Mouse (Mus musculus): ENCODE data around the gene Slc29a2.

Slc29a2 gene

DNA sequence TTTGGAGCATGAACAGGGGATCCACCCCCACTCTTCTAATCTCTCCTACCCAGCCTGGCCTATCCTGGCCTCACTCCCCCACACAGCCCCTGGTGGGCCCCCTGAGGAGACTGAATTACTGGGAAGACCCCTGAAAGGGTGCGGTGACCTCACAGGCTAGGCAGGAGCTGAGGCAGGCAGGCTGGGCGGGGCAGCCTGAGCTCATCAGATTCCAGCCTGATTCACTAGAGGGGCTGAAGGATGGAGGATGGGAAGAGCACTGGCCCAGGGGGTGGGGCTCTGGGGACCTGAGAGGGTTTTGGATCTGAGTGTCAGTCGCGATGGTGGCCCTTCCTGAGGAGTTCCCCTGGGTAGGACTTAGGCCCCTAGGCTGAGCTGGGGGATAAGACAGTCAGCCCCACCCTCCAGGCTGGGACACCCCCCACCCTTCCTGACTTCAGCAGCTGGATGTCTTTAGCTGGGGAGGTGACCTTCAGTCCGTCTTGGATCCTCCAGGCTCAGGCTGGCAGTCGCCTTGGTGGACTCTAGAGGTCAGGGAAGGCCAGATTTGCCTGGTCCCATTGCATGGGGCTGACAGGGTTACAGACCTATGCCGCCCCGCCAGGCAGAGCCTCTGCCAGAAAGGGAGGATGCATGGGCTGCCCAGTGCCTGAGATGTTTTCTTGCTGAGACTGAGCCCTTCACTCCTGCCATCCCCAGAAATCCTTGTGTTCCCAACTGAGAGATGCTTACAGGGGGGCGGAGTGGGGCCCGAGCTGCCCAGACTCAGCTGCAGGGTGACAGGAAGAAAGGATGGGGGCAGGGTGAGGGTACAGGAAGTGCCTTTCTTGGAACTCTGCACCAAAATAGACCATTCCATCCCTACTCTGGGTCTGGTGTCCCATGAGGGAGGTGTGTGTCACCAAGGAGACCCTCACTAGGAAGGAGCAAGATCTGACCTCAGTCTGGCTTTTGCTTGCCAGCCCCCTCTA is 35.4 kb downstream of the Slc29a2 start:
- DNase-seq (ENCODE audit: low spot score), result no peak

DNA sequence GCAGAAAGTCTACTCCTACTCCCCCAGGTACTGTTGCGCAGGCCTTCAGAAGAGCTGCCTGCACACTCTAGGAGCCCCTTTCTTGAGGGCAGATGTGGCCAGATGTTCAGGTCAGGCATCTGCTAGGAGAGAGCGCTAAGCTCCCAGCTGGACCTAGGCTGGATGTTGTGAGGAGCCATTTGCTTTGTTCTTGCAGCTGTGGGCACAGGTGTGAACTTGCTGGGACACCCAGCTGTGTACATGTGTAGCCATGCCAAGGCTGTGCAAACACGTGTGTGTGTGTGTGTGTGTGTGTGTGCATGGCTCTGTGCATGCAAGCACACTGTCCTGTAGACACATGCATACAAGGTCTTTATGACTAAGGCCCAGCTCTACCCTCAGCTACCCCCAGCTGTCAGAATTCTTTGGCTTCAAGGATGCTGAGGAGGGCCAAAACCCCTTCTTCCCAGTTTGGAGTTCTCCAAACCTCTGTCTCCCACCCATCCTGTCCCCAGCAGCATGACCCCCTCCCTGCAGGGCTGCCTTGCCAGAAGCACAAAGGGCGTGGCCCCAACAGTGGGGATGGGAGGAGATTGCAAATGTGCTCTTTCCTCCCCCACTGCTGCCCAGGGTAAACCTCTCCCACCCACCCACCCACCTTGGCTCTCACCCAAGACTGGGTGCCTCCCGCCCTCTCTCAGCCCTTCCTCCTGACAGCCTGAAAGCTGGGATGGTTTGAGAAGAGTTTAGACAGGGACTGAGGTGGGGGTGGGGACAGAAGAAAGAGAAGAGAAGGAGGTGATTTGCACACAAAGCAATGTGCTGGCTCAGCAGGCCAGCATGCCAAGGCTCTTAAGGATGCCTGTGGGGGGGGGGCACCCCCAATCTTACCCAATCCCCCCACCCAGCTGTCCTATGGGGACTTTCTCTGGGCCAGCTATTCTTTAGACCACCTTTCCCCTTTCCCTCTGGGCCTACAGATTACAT is 37.0 kb downstream of the Slc29a2 start:
- no peak for DNase-seq (ENCODE audit: low spot score)

DNA sequence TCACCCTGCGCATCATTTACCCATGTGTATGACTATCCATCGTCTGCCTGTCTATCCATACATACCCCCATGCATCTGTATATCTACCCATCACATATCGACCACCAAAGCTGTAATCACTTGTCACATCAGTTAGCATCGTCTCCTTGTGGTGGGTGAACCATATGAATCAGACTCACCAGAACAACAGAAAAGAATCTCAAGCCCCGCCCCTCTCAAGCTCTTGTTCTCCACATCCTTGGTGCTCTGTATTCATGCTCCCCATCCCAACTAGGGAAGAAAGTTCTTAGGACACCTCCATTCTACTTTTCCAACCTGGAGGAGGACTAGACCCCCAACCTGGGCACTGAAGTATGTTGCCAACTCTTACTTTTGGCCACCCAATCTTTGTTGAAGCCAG is 38.4 kb downstream of the Slc29a2 start:
- DNase-seq (ENCODE audit: low spot score), result no peak

DNA sequence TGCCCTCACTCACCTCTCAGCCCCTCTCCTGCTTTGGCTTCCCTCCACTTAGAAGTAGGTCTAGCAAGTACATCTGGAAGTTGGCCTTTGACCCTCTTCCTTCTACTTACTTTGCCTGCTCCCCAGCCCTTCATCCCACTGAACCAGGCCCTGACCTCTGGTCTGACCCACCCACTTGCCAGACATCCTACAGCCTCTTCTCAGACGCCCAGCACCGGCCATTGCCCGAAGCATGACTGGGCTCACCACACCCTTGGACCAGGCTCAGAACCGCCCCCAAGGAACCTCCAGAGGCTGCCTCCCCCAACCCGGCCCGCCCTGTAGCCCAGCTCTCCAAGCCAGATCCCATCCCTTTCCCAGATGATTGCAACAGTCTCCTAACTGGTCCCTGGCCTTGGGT is 38.8 kb downstream of the Slc29a2 start:
- no peak for DNase-seq (ENCODE audit: low spot score)

DNA sequence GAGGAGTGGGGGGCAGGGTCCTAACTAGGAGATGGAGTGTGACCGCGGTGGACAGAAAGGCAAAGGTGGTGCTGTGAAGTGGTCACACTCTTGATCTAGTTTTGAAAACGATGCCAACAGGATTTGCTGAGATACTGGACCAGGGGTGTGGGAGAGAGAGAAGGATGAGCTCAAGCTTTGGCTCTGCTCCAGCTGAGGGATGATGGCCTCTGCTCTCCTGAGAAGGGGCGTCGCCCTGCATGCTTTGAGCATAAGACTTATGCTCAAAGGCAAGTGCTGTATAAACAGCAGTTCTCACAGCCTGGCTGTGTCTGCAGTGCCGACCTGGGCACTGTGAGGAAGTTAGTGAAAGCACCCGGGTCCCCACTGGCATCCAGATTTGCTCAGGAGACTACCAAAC is 41.4 kb downstream of the Slc29a2 start:
- no peak for DNase-seq (ENCODE audit: low spot score)

GRCm38 (mm10) chr19:5067040-5067799 is 43.6 kb downstream of the Slc29a2 start:
- no peak for DNase-seq (ENCODE audit: low spot score)

- no peak for DNase-seq (ENCODE audit: low spot score)
Observed at GRCm38 (mm10) chr19:5067867-5068569, 44.4 kb downstream of the Slc29a2 start, which contains the start of gene Cd248. Cd248 (plus strand) TSS chr19:5068078.

DNA sequence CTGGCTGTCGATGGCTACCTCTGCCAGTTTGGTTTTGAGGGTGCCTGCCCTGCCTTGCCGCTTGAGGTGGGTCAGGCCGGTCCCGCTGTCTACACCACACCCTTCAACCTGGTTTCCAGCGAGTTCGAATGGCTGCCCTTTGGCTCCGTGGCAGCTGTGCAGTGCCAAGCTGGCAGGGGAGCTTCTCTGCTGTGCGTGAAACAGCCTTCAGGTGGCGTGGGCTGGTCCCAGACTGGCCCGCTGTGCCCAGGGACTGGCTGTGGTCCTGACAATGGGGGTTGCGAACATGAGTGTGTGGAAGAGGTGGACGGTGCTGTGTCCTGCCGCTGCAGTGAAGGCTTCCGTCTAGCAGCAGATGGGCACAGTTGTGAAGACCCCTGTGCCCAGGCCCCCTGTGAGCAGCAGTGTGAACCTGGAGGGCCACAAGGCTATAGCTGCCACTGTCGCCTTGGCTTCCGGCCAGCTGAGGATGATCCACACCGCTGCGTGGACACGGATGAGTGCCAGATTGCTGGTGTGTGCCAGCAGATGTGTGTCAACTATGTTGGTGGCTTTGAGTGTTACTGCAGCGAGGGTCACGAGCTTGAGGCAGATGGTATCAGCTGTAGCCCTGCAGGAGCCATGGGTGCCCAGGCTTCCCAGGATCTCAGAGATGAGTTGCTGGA is 45.0 kb downstream of the Slc29a2 start:
- no peak for DNase-seq (ENCODE audit: low spot score)

GRCm38 (mm10) chr19:5069486-5069885 is 45.8 kb downstream of the Slc29a2 start:
- DNase-seq (ENCODE audit: low spot score), result no peak

GRCm38 (mm10) chr19:5069978-5070377 is 46.3 kb downstream of the Slc29a2 start:
- no peak for DNase-seq (ENCODE audit: low spot score)

GRCm38 (mm10) chr19:5071077-5071476 is 47.4 kb downstream of the Slc29a2 start:
- DNase-seq (ENCODE audit: low spot score), result no peak

DNA sequence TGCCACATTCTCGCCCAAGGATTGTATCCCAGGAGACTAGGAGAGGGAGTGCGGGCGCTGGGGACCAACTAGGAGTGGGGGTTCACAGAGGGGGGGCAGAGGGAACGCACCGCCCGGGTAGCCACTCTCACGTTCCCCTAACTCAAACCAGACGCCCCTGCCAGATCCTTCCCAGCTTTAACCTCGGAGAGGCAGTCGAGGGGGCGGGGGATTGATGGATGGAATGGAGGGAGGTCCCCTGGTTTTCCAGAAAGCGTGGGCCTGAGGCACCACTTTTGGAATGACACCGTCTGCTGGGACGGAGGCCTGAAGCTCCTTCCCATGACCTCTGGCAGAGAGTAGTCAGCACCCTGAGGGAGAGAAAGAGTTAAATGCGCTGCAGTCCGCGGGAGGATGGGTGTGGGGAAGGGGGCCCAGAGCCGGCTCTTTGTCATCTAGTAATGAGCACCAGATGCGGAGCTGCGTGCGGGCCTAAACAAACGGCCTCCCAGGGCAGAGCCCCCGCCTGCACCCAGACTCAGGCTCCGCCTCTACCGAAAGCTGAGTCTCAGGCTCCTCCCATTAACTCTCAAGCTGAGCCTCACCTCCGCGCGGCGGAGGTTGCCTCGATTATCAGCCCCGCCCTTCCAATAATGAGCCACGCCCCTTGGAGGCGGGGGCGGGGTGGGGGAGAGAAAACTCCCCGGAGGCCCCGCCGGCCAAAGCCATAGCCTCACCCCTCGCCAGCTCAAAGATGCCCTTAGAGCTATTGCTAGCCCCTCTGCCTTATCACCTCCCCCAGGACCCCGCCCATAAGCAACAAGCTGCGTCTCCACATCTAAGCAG is 48.1 kb downstream of the Slc29a2 start:
- DNase-seq (ENCODE audit: low spot score), result peak; percentile 53

- DNase-seq (ENCODE audit: low spot score), result no peak
Observed at GRCm38 (mm10) chr19:5072389-5073019, 48.8 kb downstream of the Slc29a2 start.

- no peak for DNase-seq (ENCODE audit: low spot score)
Observed at GRCm38 (mm10) chr19:5073028-5073427, 49.4 kb downstream of the Slc29a2 start.

DNA sequence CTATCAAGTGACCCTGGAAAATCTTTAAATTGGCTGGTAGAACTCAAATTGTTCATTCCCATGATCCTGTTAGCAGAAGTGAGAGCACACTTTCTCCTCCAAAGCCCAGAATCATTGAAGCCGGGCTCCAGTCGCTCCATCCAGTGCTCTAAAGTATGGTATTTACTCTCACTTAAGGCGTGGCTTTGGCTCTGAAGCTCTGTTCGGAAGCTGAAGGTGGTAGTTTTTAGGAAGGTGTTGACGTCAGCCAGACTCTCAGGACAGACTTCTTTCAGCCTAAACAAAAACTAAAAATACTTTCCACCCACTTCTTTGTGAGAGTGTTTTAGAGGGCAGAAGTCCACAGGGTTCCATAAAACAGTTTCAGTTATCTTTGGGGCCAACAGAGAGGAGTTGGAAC is 49.9 kb downstream of the Slc29a2 start:
- DNase-seq (ENCODE audit: low spot score), result no peak

DNA sequence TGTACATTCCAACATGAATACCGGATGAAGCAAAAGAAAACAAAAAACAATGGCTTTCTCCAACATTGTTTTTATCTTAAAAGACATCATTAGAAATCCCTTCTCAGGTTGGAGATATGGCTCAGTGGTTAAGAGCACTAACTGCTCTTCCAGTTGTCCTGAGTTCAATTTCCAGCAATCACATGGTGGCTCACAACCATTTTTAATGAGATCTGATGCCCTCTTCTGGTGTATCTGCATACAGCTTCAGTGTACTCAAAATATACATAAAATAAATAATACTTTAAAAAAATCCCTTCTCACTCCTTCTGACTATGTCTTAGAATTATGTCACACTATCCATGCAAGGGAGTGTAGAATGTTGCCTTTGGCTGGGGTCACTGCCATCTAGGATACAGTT is 55.6 kb downstream of the Slc29a2 start:
- DNase-seq (ENCODE audit: low spot score), result no peak

All from T-cell, adult 2 months (primary cell).